ENCODE assay signal across 22 mouse cellular contexts in the genomic region with DNA sequence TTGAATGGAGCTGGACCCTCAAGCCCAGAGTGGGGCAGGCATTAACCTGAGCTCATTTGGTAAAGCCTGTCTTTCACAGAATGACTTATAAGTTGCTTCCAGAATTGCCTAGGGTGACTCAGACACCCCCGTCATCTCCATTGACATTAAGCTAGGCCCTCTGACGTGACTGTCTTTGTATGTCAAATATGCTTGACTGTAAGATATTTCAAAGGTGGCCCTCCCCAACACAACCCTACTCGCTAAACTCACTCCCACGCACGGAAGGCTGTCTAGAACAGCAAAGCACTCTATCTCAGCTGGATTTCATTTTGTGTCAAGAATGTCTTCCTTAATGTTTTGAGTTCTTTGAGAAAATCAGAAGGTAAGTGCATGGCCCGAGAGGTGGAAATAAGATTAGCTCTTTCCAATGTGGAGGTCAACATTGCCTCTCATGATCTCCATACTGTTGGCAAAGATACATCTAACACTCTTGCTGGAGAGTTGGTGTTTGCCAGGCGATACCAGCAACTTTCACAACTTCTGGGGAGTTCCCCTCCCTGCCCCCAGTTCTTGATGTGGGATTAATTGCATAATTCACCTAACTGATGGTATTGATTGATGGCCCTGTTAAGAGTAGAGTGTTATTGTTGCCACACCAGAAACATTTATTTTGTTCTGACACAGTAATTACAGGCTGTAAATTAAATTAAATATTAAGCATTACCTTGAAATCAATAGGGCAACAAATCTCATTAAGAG.
DNase-seq lines count a peak whose midpoint lies in the region; ATAC-seq and TF ChIP-seq lines count a peak whose summit lies in the region.
"Had no signal": no experiment of that assay in that cellular context is flagged by ENCODE, and none has a peak within 500 bp of the region (broad histone marks: within the 10 kb centered on the region; RNA-seq: fewer than 3 reads in every experiment).

No protein-coding gene starts in this region.

- ATAC-seq in lung, postnatal 0 days, result no peak
- peak; percentile 50 for ATAC-seq in activated CD4-positive, CD25-positive, alpha-beta regulatory T cell, adult 4 months
- ATAC-seq: forebrain, embryonic 16.5 days; Patski had no signal

- H3K9ac ChIP-seq in lung, postnatal 0 days (replicated peaks; ENCODE audit: low read depth), result no peak overlapping the region
- H3K9ac ChIP-seq: hindbrain, embryonic 15.5 days; intestine, embryonic 15.5 days; limb, embryonic 12.5 days; liver, embryonic 13.5 days; midbrain, embryonic 12.5 days; neural tube, embryonic 13.5 days had no signal

- no peak for TF ChIP-seq CTCF in lung, postnatal 0 days (IDR thresholded peaks at IDR 0.05)
- no peak for TF ChIP-seq CTCF in kidney, adult 2 months (conservative IDR thresholded peaks at IDR 0.05; ENCODE audit: insufficient read depth, insufficient read length, low read depth, low read length)

- 79% methylated on average over 7 of the region's 7 CpGs for WGBS in lung, postnatal 0 days
- 89% methylated on average over 7 of the region's 7 CpGs for WGBS in kidney, adult 2 months

- H3K27me3 ChIP-seq in lung, postnatal 0 days (replicated peaks; ENCODE audit: insufficient read depth, low read length), result no peaks in the 10 kb centered on the region
- H3K27me3 ChIP-seq in kidney, adult 2 months (replicated peaks; ENCODE audit: control insufficient read depth, insufficient read depth, low read length), result no peaks in the 10 kb centered on the region
- H3K27me3 ChIP-seq: hindbrain, embryonic 15.5 days; intestine, embryonic 15.5 days; limb, embryonic 12.5 days; liver, embryonic 13.5 days; megakaryocyte, embryonic 14.5 days; midbrain, embryonic 12.5 days; neural tube, embryonic 13.5 days; Patski had no signal

- H3K4me3 ChIP-seq in lung, postnatal 0 days (ENCODE audit: low read depth, low read length), result no peak overlapping the region
- no peak overlapping the region for H3K4me3 ChIP-seq in kidney, adult 2 months (ENCODE audit: insufficient read depth, low read depth, low read length)
- H3K4me3 ChIP-seq: hindbrain, embryonic 10.5 days; hindbrain, embryonic 15.5 days; intestine, embryonic 15.5 days; left cerebral cortex, adult 2 months; limb, embryonic 12.5 days; liver, embryonic 13.5 days; megakaryocyte, embryonic 14.5 days; midbrain, embryonic 12.5 days; myocyte; neural tube, embryonic 13.5 days had no signal

- no peak for TF ChIP-seq POLR2A in kidney, adult 2 months (IDR thresholded peaks at IDR 0.05; ENCODE audit: low read depth, low read length)

- no peaks in the 10 kb centered on the region for H3K4me1 ChIP-seq in lung, postnatal 0 days (ENCODE audit: insufficient read depth, low read depth, low read length)
- peaks cover 7% of the 10 kb centered on the region for H3K4me1 ChIP-seq in kidney, adult 2 months (ENCODE audit: control insufficient read depth, insufficient read depth, low read length)
- H3K4me1 ChIP-seq: intestine, embryonic 15.5 days; midbrain, embryonic 12.5 days had no signal

- no peak overlapping the region for H3K4me2 ChIP-seq in lung, postnatal 0 days (replicated peaks; ENCODE audit: low read depth, low read length)
- H3K4me2 ChIP-seq: hindbrain, embryonic 15.5 days; intestine, embryonic 15.5 days; limb, embryonic 12.5 days; liver, embryonic 13.5 days; midbrain, embryonic 12.5 days; neural tube, embryonic 13.5 days had no signal

- no peaks in the 10 kb centered on the region for H3K9me3 ChIP-seq in lung, postnatal 0 days (ENCODE audit: low read length)
- H3K9me3 ChIP-seq: hindbrain, embryonic 10.5 days; hindbrain, embryonic 15.5 days; intestine, embryonic 15.5 days; limb, embryonic 12.5 days; liver, embryonic 13.5 days; megakaryocyte, embryonic 14.5 days; midbrain, embryonic 12.5 days; neural tube, embryonic 13.5 days had no signal

- TF ChIP-seq EP300 in lung, postnatal 0 days (IDR thresholded peaks at IDR 0.05), result no peak

- no peak overlapping the region for H3K27ac ChIP-seq in lung, postnatal 0 days (ENCODE audit: low read length)
- H3K27ac ChIP-seq in kidney, adult 2 months (ENCODE audit: insufficient read depth, low read depth, low read length), result no peak overlapping the region
- H3K27ac ChIP-seq: hindbrain, embryonic 10.5 days; left cerebral cortex, adult 2 months; liver, embryonic 13.5 days; midbrain, embryonic 12.5 days had no signal

- peak; percentile 39 for DNase-seq in lung, postnatal 36 days
- no peak for DNase-seq in lung, postnatal 0 days (ENCODE audit: low spot score)
- DNase-seq in induced T-regulatory cell, adult 2 months (ENCODE audit: low read depth), result peak; percentile 59
- no peak for DNase-seq in frontal cortex, postnatal 14 days (ENCODE audit: low spot score in 2 of 2)
- no peak for DNase-seq in thymus, postnatal 25 days
- DNase-seq in kidney, adult 2 months, result no peak
- DNase-seq: B cell, adult 2 months; cerebellum, adult 9-10 months; liver, embryonic 13.5 days; lung, adult 2 months had no signal

- H3K36me3 ChIP-seq in lung, postnatal 0 days (ENCODE audit: insufficient read depth, low read length), result peaks cover 31% of the 10 kb centered on the region
- no peaks in the 10 kb centered on the region; the same call in 1 of the 2 replicates for H3K36me3 ChIP-seq in kidney, adult 2 months (ENCODE audit: control insufficient read depth, insufficient read depth, low read length)
- H3K36me3 ChIP-seq: hindbrain, embryonic 15.5 days; midbrain, embryonic 12.5 days; neural tube, embryonic 13.5 days had no signal

Comparison
In these comparisons a context has a peak if more than half of its experiments do, and no peak if none do; other contexts are left out.
1. DNase-seq: peak in lung, postnatal 36 days (single experiment) and induced T-regulatory cell, adult 2 months (single experiment); none in lung, postnatal 0 days (single experiment), frontal cortex, postnatal 14 days (0 of 2), thymus, postnatal 25 days (single experiment) and kidney, adult 2 months (single experiment).